Mouse (Mus musculus): ENCODE data around the gene 1700011L22Rik. TPM values are rescaled to one million over a fixed set of nuclear protein-coding genes. Genes with fewer than 3 reads are reported as not detected.

Gene 1700011L22Rik
- polyA plus RNA-seq, 1 experiment from 2014 or later, result not detected

DNA sequence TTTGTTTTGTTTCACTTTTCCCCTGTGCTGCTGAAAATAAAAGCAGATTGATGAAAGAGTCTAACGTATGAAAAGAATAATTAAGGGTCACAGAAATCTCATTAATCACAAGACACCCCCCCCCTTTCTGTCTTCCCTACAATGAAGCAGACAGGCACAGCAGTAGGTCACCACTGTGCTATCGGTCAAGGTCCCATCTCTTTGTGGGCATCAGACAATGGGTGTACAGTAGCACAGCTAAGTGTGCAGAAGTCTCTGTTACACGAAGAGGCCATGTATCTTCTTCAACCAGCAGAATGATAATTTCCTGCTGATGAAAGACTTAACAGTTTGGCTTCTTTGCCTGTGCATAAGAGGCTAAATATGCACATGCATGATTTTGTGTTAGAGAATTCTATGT lies 49.7 kb downstream of the 1700011L22Rik start:
- no peak overlapping the region for H3K27ac ChIP-seq
- H3K36me3 ChIP-seq (replicated peaks), result no peaks in the 10 kb centered on the region
- 49% methylated on average over 3 of the region's 3 CpGs for WGBS
- no peak overlapping the region for H3K4me2 ChIP-seq
- H3K9ac ChIP-seq, result no peak overlapping the region
- no peak for ATAC-seq (ENCODE audit: low FRiP score)
- H3K27me3 ChIP-seq, result no peaks in the 10 kb centered on the region
- H3K9me3 ChIP-seq, result no peaks in the 10 kb centered on the region
- no peak overlapping the region for H3K4me3 ChIP-seq (replicated peaks)
- no peaks in the 10 kb centered on the region for H3K4me1 ChIP-seq

DNA sequence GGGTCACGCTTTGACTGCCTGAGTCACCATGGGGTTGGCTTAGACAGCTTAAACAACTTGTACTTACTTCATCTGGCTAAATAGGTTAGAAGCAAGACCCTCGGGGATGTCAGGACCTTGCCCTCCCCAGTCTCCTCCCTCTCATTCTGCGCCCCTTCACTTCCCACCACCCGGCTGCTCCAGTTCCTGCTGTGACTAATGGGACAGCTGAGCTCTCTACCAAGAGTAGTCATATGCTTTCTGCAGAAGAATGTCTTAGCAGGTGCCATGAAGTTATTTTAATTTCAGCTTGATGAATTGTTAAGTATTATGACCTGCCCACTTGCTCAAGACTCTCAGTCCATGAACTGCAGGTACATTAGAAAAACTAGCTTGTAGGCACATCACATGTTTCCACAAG lies 51.9 kb downstream of the 1700011L22Rik start:
- no peak for ATAC-seq (ENCODE audit: low FRiP score)
- H3K4me3 ChIP-seq (replicated peaks), result no peak overlapping the region
- no peak overlapping the region for H3K9ac ChIP-seq
- peaks cover 9% of the 10 kb centered on the region for H3K36me3 ChIP-seq (replicated peaks)
- H3K4me2 ChIP-seq, result no peak overlapping the region
- 87% methylated on average over 4 of the region's 4 CpGs for WGBS
- H3K9me3 ChIP-seq, result no peaks in the 10 kb centered on the region
- no peak overlapping the region for H3K27ac ChIP-seq
- H3K27me3 ChIP-seq, result no peaks in the 10 kb centered on the region
- H3K4me1 ChIP-seq, result no peaks in the 10 kb centered on the region

DNA sequence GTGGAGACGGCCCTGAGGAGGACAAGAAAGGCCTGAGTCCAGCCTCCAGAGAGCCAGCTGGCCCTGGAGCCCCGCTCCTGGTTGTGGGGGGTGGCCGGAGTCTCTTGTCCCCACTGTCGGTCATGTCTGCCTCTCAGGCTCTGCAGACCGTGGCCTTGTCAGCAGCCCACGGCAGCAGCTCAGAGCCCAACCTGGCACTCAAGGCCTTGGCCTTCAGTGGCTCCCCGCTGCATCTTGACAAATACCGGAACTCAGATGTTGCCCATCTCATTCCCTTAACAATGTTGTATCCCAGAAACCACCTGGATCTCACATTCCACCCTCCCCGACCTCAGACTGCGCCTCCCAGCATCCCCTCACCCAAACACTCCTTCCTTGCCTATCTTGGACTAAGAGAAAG lies 58.3 kb downstream of the 1700011L22Rik start:
- no peaks in the 10 kb centered on the region for H3K4me1 ChIP-seq
- H3K27me3 ChIP-seq, result no peaks in the 10 kb centered on the region
- H3K9ac ChIP-seq, result no peak overlapping the region
- H3K27ac ChIP-seq, result no peak overlapping the region
- no peak overlapping the region for H3K4me3 ChIP-seq (replicated peaks)
- peaks cover 70% of the 10 kb centered on the region for H3K36me3 ChIP-seq (replicated peaks)
- no peaks in the 10 kb centered on the region for H3K9me3 ChIP-seq
- WGBS, result 95% methylated on average over 10 of the region's 10 CpGs
- ATAC-seq (ENCODE audit: low FRiP score), result no peak
- H3K4me2 ChIP-seq, result no peak overlapping the region

DNA sequence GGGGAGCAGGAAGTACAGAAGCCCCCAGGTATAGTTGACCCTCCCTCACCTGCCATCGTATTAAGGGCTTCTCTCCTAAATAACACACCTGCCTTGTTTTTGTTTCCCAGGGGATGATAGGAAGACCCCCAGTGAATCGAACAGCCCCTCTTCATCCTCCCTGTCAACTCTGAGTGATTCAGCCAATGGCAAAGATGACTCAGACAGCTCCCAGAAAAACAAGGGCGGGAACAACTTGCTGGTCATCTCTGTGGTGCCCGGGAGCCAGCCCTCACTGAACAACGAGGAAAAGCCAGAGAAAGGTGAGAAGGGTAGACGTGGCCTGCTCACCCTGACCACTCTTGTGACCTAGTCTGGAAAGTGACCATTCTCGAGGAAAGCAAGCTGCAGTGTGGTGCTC lies 62.9 kb downstream of the 1700011L22Rik start:
- no peak for ATAC-seq (ENCODE audit: low FRiP score)
- Histone ChIP-seq H3K36me3 (replicated peaks) (peaks cover 95% of the 10 kb centered on the region), H3K4me1 (no peaks in the 10 kb centered on the region), H3K27me3 (no peaks in the 10 kb centered on the region), H3K9me3 (no peaks in the 10 kb centered on the region), H3K27ac (no peak overlapping the region), H3K9ac (no peak overlapping the region), H3K4me2 (no peak overlapping the region), H3K4me3 (replicated peaks) (no peak overlapping the region)
- WGBS, result 87% methylated on average over 7 of the region's 7 CpGs

DNA sequence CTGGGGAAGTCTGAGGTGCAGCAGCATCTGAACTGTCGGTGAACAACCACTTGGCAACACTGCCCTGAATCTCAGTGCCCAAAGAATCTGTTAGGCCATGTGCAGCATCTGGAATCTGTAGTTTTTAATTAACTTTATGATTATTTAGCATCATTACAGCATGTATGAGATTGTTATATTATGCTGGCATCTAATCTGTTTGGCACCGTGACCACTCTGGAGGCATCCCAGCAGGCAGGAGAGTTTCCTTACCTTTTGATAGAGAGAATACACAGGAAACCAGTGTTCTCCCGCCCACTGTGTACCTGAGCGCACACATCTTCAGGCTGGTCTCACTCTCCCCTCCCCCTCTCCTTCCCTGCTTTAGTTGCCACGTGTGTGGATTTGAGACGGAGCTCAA lies 68.7 kb downstream of the 1700011L22Rik start:
- H3K4me2 ChIP-seq, result no peak overlapping the region
- H3K27me3 ChIP-seq, result no peaks in the 10 kb centered on the region
- H3K4me3 ChIP-seq (replicated peaks), result no peak overlapping the region
- peaks cover 10% of the 10 kb centered on the region for H3K4me1 ChIP-seq
- no peaks in the 10 kb centered on the region for H3K9me3 ChIP-seq
- H3K36me3 ChIP-seq (replicated peaks), result peaks cover 74% of the 10 kb centered on the region
- no peak overlapping the region for H3K9ac ChIP-seq
- WGBS, result 88% methylated on average over 6 of the region's 6 CpGs
- no peak for ATAC-seq (ENCODE audit: low FRiP score)
- no peak overlapping the region for H3K27ac ChIP-seq

DNA sequence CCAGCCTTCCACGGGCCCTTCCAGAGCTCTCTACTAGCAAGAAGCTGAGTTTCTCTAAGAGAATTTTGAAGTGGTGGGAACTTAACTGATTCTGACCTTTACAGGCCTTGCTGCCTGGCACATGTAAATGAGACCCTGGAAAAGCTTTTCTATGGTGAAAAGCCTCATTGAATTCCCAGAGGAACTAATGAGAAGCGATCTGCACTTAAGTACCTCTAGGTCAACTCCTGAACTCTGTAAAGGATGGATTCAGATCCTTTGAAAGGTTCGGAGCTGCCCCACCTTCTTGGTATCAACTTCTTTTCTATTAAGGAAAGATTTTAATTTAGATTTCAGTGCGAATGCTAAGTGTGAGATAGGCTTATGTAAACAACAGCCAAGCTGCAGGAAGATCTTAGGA lies 72.4 kb downstream of the 1700011L22Rik start:
- H3K4me1 ChIP-seq, result peaks cover 15% of the 10 kb centered on the region
- no peaks in the 10 kb centered on the region for H3K27me3 ChIP-seq
- no peak overlapping the region for H3K27ac ChIP-seq
- no peak overlapping the region for H3K4me2 ChIP-seq
- H3K9ac ChIP-seq, result no peak overlapping the region
- H3K36me3 ChIP-seq (replicated peaks), result peaks cover 38% of the 10 kb centered on the region
- no peak overlapping the region for H3K4me3 ChIP-seq (replicated peaks)
- ATAC-seq (ENCODE audit: low FRiP score), result no peak
- WGBS, result 44% methylated on average over 4 of the region's 4 CpGs
- H3K9me3 ChIP-seq, result no peaks in the 10 kb centered on the region

DNA sequence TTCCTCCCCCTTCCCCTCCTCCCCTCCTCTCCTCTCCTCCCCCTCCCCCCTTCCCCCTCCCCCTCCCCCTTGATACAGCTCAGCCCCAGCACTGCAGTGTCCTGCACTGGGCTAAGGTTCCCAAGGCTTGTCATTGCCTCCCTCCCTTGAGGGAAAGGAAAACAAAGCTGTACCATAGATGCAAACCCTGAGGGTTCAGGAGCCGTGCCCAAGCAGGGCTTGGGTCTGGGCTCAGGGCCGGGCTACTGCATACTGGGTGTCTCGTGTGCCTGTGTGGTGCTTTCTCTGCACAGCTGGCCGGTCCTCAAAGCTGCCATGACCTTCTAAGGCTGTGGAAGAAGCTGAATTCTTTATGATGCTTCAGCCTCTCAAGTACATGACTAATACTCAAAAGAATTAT lies 74.8 kb downstream of the 1700011L22Rik start:
- no peak; the same call in 1 of the 2 replicates for ATAC-seq (ENCODE audit: low FRiP score)
- WGBS, result 72% methylated on average over 4 of the region's 4 CpGs

DNA sequence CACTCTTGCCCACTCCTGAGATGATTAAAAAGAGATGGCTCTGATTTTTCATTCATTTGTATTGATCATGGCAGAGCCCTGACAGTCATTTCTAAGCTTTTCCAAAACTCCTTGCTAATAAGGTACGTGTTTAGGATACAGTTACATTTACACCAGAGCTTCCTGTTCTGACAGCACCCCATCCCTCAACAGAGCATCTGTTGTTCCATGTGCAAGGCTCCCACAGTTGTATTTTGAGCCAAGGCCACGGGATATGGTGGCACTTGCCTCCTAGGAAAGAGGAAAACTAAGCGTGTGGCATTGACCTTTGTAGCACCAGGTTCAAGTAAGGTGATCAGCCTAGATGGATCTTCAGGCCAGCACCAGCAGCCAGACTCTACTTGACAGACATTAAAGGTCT lies 83.1 kb downstream of the 1700011L22Rik start:
- peaks cover 3% of the 10 kb centered on the region; the same call in 1 of the 2 replicates for H3K4me1 ChIP-seq
- no peak overlapping the region for H3K4me3 ChIP-seq (replicated peaks)
- H3K27ac ChIP-seq, result no peak overlapping the region

More for the DNA sequence above, 74.8 kb downstream of the 1700011L22Rik start:
- no peaks in the 10 kb centered on the region for H3K9me3 ChIP-seq
- no peak overlapping the region for H3K4me3 ChIP-seq (replicated peaks)
- H3K4me1 ChIP-seq, result peaks cover 15% of the 10 kb centered on the region
- H3K36me3 ChIP-seq (replicated peaks), result peaks cover 15% of the 10 kb centered on the region
- H3K27ac ChIP-seq, result no peak overlapping the region
- no peak overlapping the region for H3K4me2 ChIP-seq
- H3K9ac ChIP-seq, result no peak overlapping the region
- no peaks in the 10 kb centered on the region for H3K27me3 ChIP-seq

DNA sequence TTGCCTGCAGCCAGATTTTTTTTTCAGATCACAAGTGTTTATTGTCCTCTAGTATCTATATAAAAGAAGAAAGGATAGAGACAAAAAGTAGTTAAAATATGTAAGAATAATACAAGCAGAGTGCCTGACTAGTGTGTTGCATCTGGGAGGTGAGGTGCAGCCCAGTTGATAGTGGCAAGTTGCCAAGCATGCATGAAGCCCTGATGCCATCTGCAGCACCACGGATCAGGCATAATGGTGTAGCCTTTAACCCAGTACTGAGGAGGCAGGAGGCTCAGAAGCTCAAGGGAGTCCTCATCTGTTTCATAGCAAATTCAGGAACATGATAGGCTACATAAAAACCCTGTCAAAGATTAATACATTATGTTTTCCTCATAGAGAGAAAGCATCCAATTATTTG lies 84.0 kb downstream of the 1700011L22Rik start:
- Histone ChIP-seq H3K27me3 (no peaks in the 10 kb centered on the region), H3K4me1 (peaks cover 3% of the 10 kb centered on the region; the same call in 1 of the 2 replicates), H3K4me3 (replicated peaks) (no peak overlapping the region), H3K27ac (no peak overlapping the region), H3K9ac (no peak overlapping the region), H3K36me3 (replicated peaks) (peaks cover 3% of the 10 kb centered on the region; the same call in 1 of the 2 replicates), H3K9me3 (no peaks in the 10 kb centered on the region), H3K4me2 (no peak overlapping the region)
- 45% methylated on average over 1 of the region's 1 CpGs for WGBS
- ATAC-seq (ENCODE audit: low FRiP score), result no peak

More for the DNA sequence above, 83.1 kb downstream of the 1700011L22Rik start:
- no peak for ATAC-seq (ENCODE audit: low FRiP score)
- Histone ChIP-seq H3K4me2 (no peak overlapping the region), H3K36me3 (replicated peaks) (peaks cover 3% of the 10 kb centered on the region; the same call in 1 of the 2 replicates), H3K9ac (no peak overlapping the region), H3K27me3 (no peaks in the 10 kb centered on the region), H3K9me3 (no peaks in the 10 kb centered on the region)
- 89% methylated on average over 3 of the region's 3 CpGs for WGBS

DNA sequence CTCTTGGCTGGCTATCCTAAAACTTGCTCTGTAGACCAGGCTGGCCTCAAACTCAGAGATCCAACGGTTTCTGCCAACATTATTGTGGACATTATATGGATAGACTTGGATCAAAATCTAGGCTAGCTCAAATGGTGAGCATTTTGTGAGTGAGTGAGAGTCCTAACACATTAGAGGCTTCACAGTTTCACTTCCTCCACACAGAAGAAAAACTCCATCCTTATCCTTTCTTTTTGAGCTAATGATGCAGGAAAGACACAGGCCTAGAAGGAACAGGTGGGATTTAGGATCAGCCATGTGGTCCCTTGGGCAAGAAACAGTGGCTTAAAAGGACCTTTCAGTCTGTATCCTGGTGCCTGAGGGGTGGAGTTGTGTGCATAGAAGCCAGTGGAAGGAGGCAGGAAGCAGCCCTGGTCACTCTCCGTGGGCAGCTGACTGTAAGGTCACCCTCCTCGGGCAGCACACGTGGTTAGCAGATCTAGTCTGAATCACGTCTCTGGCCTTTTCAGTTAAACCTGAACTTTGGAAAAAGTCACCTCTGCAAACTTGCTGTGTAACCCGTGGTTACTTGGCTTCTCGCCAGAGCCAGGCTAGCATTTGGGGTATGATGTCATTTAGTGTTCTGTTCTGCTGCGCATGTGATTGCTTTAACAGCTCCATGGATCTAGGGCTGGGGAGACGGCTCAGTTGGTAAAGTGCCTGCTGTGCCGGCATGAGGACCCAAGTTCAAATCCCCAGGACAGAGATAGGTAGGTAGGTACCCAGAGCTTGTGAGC lies 85.6 kb downstream of the 1700011L22Rik start:
- Histone ChIP-seq H3K9me3 (no peaks in the 10 kb centered on the region), H3K36me3 (replicated peaks) (peaks cover 12% of the 10 kb centered on the region; the same call in 1 of the 2 replicates), H3K4me2 (no peak overlapping the region), H3K4me1 (peaks cover 3% of the 10 kb centered on the region; the same call in 1 of the 2 replicates), H3K9ac (no peak overlapping the region), H3K27me3 (no peaks in the 10 kb centered on the region), H3K27ac (peak overlapping the region; percentile 19; the same call in 1 of the 2 replicates), H3K4me3 (replicated peaks) (no peak overlapping the region)
- WGBS, result 75% methylated on average over 10 of the region's 10 CpGs
- ATAC-seq (ENCODE audit: low FRiP score), result no peak; the same call in 1 of the 2 replicates

DNA sequence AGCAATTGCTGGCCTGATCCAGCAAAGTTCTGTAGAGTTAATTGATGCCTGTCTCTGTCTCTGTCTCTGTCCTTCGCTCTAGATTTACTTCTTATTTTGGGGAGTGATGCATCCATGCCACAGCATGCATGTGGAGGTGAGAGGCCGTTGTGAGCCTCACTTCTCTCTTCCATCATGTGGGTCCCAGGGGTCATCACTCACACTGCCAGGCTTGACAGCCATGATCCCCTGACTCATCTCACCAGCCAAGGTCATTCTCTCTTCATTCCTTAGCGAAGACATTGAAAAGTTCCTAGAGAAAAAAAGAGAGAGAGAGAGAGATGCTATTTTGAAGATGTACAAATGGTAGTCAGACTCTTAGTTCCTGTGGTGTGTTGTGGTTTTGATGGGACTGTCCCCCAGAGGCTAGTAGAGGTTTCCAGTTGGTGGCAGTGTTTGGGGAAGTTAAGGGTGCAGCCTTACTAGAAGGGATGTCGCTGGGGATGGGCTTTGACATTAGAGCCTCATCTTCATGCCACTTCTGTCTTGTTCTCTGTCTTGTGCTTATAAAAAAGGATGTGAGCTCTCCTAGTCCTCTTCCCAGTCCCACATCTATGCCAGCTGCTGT lies 87.1 kb downstream of the 1700011L22Rik start:
- Histone ChIP-seq H3K27me3 (no peaks in the 10 kb centered on the region), H3K27ac (no peak overlapping the region), H3K4me2 (no peak overlapping the region), H3K36me3 (replicated peaks) (peaks cover 18% of the 10 kb centered on the region), H3K4me3 (replicated peaks) (no peak overlapping the region), H3K4me1 (peaks cover 3% of the 10 kb centered on the region; the same call in 1 of the 2 replicates), H3K9ac (no peak overlapping the region), H3K9me3 (no peaks in the 10 kb centered on the region)
- ATAC-seq (ENCODE audit: low FRiP score), result no peak
- WGBS, result 88% methylated on average over 4 of the region's 4 CpGs
